ENCODE assay signal across 7 mouse cellular contexts in the genomic region with DNA sequence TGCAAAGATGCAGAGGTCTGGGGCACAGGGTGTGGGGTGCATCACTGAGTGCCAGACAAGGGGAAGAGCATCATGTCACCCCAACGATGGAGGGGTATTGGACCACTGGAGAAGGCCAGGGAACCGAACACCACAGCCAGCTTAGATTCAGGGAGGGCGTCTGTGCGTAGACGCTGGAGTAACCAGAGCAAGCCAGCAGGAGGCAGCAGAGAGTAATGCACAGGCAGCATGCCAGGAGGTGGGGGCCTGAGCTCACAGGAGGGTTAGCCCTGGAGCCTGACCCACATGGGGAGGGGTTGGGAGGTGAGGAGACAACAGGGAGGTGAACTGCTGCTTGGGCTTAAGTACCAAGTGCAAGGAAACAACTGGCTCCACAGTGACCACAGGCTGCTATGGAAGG. TPM values are rescaled to one million over a fixed set of nuclear protein-coding genes. Genes with fewer than 3 reads are reported as not detected.
DNase-seq lines count a peak whose midpoint lies in the region; ATAC-seq lines count a peak whose summit lies in the region.

No protein-coding gene starts in this region.

- no peak overlapping the region; the same call in 1 of the 2 replicates for H3K27ac ChIP-seq in hindbrain, embryonic 16.5 days (ENCODE audit: low read depth, low read length)
- H3K27ac ChIP-seq in midbrain, embryonic 10.5 days (replicated peaks) = peak overlapping the region; percentile 71

- peak; percentile 50 for DNase-seq in WW6 (ENCODE audit: low read depth, low spot score)
- peak; percentile 87 to 93 for DNase-seq in cerebellum, postnatal 10 days
- DNase-seq in frontal cortex, postnatal 36 days (ENCODE audit: low spot score in 2 of 2) = peak; percentile 75 to 81
- DNase-seq in left cerebral cortex, postnatal 36 days (ENCODE audit: low spot score in 2 of 2) = peak; percentile 60 to 62
- DNase-seq in midbrain, embryonic 10.5 days (ENCODE audit: low spot score) = peak; percentile 82
- DNase-seq in skeletal muscle tissue, adult 2 months (ENCODE audit: low read depth, low spot score) = peak; percentile 69

- intact Hi-C loops in left cerebral cortex, postnatal 36 days (cut with DNase I) = loop anchor here (1.0 kb wide), 1 partner anchor 71 kb away; the partner anchor contains the start of gene Ccdc88c

- peak; percentile 34 for ATAC-seq in hindbrain, embryonic 16.5 days

- H3K27me3 ChIP-seq in hindbrain, embryonic 16.5 days (replicated peaks; ENCODE audit: control insufficient read depth, insufficient read depth, low read length) = no peaks in the 10 kb centered on the region
- H3K27me3 ChIP-seq in midbrain, embryonic 10.5 days (ENCODE audit: low read depth, poor library complexity, severe bottlenecking) = peaks cover 12% of the 10 kb centered on the region; the same call in 1 of the 2 replicates

- peaks cover 8% of the 10 kb centered on the region for H3K4me1 ChIP-seq in hindbrain, embryonic 16.5 days (ENCODE audit: control insufficient read depth, insufficient read depth, low read depth, low read length)
- H3K4me1 ChIP-seq in midbrain, embryonic 10.5 days = peaks cover 41% of the 10 kb centered on the region

- 7% methylated on average over 5 of the region's 5 CpGs for WGBS in hindbrain, embryonic 16.5 days
- WGBS in midbrain, embryonic 10.5 days = 16% methylated on average over 5 of the region's 5 CpGs

- no peaks in the 10 kb centered on the region for H3K9me3 ChIP-seq in hindbrain, embryonic 16.5 days (ENCODE audit: control insufficient read depth, low read length)
- no peaks in the 10 kb centered on the region for H3K9me3 ChIP-seq in midbrain, embryonic 10.5 days (replicated peaks)

- H3K4me2 ChIP-seq in hindbrain, embryonic 16.5 days (ENCODE audit: low read length) = no peak overlapping the region

- no peak overlapping the region for H3K4me3 ChIP-seq in hindbrain, embryonic 16.5 days (ENCODE audit: low read length)
- H3K4me3 ChIP-seq in midbrain, embryonic 10.5 days = no peak overlapping the region; the same call in 1 of the 2 replicates

- no peaks in the 10 kb centered on the region for H3K36me3 ChIP-seq in hindbrain, embryonic 16.5 days (ENCODE audit: control insufficient read depth, insufficient read depth, low read length)
- peaks cover 63% of the 10 kb centered on the region for H3K36me3 ChIP-seq in midbrain, embryonic 10.5 days

- H3K9ac ChIP-seq in hindbrain, embryonic 16.5 days (ENCODE audit: low read depth, low read length) = no peak overlapping the region

RNA-seq across cellular contexts. Expression of gene Gpr68, which starts 50.0 kb away (rescaled TPM):
- 6.3 and 6.8 TPM in 2 replicates for polyA plus RNA-seq in hindbrain, embryonic 16.5 days (2015; fragmentation: Nextera tagmentation; extraction: Ambion mirVana)
- total RNA-seq in left cerebral cortex, postnatal 36 days (2021) = 10 to 100 TPM; 10.5 to 14.8 TPM
- polyA plus RNA-seq in midbrain, embryonic 10.5 days (2016; fragmentation: Nextera tagmentation; extraction: Ambion mirVana) = 0.29 and 1.1 TPM in 2 replicates
